Mouse (Mus musculus): ENCODE measurements around the gene Cped1.

Cped1 gene

DNA sequence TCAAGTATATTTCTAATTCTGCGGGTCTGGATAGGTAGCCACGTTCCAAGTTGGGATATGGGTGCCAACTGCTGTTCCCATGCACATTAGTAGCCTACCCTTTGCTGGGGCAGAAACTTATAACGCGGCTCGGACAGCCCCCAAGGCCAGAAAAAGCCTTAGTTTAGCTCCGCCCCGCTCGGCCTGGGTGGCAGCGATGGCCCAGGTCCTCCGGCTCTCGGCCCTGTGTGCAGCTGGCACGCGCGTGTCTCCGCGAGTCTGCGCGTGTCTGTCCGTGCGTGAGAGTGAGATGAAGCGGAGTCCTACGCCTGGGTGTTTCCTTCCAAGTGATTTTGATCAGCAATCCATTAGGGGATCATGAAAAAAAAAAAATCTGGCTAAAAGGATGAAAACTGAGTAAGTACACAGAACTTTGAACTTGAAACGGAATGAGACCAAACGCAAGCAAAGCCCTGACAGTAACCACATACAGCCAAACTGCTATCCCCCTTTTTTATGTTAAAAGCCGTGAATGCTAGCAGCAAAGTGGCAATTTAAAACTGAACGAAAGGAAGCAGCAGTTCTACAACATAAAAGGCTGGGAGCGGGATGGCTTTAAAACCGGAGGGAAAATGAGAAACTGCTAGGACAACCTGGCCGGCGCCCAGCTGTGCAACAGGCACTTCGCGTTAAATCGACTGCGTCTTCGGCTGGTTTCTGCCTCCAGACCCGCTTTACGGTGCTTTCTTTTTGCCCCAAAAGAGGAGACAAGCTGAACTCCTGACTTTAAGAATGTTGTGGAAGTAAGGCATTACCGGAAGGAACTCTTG lies at the start of gene Cped1:
Gene Cped1, plus strand, starts transcription at position 185 of the 809 bp plus-strand sequence.
- no peak for DNase-seq (ENCODE audit: low spot score)

GRCm38 (mm10) chr6:21937981-21938635 lies 47.6 kb upstream of the Cped1 start:
- DNase-seq (ENCODE audit: low spot score): no peak

DNA sequence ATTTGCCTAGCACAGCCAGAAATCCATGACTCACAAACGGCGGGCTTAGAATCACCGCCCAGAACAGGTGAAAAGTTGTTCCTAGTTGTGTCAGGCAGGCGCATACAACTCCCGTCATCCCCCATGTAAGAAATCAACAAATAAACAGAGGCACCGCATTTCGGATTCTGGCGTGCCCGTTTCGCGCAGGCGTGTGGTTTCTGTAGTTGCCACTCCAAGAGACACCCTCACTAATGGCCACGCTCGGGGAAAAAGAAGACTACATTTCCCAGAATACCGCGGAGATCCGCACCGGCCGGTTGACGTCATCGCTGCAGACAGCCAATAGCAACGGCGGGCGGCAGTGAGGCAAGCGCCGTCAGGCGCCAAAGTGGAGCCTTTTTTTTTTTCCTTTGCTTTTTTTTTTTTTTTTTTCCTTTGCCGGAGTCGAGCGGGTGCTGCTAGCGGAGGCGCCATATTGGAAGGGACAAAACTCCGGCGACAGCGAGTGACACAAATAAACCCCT lies 36.4 kb upstream of the Cped1 start, which contains the start of gene Ing3:
Gene Ing3, plus strand, starts transcription at position 346 of the 506 bp plus-strand sequence.
- peak; percentile 99 for DNase-seq (ENCODE audit: low spot score)

DNA sequence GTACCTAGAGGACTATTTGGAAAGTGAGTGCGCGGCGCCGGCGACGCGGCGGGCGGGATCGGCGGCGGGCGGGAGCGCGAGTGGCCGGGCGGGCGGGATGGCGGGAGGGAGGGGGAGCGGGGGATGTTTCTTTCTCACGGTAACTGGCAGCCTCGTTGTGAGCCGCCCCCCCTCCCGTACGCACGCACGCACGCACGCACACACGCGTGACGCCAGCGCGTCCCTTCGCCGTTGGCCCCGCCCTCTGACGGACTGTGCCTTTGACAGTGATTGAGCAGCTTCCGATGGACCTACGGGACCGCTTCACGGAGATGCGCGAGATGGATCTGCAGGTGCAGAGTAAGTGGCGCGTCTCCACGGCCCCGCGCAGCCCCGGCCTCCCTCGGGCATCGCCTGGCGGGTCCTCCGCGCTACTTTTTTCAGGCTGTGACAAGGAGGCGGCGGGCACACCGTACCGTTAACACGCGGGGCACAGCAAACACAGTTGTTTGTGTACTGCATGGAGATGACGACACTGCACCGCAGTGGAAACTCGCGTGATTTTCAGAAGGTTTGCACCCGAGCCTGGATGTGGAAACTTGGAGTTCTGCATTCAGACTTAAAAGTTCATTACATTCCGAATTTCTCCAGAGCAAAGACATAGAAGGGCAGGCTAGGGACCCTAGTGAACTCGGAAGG lies 35.8 kb upstream of the Cped1 start:
- peak; percentile 98 for DNase-seq (ENCODE audit: low spot score)

GRCm38 (mm10) chr6:21950676-21951075 lies 35.0 kb upstream of the Cped1 start:
- DNase-seq (ENCODE audit: low spot score): no peak

DNA sequence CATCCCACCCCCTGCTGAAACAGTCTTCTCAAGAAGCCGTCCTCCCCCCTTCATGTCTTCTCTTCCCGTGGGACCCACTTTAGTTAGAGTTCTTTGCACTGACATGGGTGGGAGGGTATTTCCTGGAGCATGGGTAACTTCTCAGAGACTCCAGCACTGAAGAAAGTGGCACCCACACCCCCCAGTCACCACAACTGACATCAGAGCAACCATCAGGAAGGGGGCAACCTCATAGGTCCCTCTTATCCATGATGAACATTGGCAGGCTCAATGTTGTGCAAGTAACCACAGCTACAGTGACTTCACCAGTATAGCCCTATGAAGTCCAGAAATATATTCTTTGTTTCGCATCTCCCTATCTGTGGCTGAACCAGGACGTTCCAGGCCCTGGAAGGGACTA lies 30.2 kb upstream of the Cped1 start:
- DNase-seq (ENCODE audit: low spot score): no peak

DNA sequence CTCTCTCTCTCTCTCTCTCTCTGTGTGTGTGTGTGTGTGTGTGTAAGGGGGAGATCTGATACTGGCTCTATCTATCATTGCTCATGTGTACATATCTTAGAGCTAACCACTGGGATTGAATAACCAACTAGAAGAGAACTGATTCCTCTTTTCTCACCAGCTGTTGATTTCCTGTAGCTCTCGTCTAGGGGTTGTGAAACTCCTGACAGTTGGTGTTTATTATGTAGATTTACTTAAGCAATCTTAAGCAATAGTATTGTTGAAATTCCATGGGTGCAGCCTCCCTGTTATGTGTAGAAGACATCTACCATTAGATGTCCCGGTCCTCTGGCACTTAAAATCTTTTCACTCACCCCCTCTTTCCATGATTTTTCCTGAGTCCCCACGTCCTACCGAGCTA lies 26.8 kb upstream of the Cped1 start:
- no peak for DNase-seq (ENCODE audit: low spot score)

GRCm38 (mm10) chr6:21959909-21960308 lies 25.8 kb upstream of the Cped1 start:
- no peak for DNase-seq (ENCODE audit: low spot score)

- no peak for DNase-seq (ENCODE audit: low spot score)
Measured at GRCm38 (mm10) chr6:21977532-21977931, 8.2 kb upstream of the Cped1 start.

GRCm38 (mm10) chr6:21981114-21981513 lies 4.6 kb upstream of the Cped1 start:
- DNase-seq (ENCODE audit: low spot score): no peak

GRCm38 (mm10) chr6:21984990-21985731 lies 555 bp upstream of the Cped1 start:
- DNase-seq (ENCODE audit: low spot score): peak; percentile 33

DNA sequence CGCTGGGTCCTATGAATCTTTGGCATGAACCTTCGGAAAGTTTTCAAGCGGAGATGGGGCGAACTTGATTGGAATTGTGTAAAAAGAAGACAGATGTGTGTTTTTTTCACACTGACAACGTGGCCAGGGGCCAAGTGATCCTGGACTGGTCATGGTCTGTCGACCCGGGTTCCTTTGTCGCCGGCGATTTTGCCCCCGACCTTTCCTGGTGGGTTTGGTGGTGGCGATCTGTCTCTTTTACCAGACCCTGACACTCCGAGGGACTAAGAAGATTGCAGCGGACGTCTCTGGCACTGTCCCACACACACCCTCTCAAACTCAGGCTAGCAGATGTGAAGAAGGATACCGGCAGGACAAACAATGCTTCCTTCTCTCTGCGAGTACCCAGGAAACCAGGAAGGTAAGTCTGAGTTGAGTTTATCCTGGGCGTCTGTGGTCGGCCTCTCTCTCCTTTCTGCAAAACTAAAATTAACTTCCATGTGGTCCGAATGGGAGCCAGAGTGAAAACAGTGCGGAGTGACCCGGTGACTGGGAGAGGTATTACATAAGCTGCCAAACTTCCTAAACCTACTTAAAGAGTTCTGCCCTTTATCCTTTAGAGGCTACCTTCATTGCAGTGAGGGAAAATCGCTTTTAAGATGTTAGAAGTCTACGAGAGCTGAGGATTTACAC lies 1.1 kb downstream of the Cped1 start:
- DNase-seq (ENCODE audit: low spot score): no peak

GRCm38 (mm10) chr6:21987554-21987953 lies 1.8 kb downstream of the Cped1 start:
- no peak for DNase-seq (ENCODE audit: low spot score)

DNA sequence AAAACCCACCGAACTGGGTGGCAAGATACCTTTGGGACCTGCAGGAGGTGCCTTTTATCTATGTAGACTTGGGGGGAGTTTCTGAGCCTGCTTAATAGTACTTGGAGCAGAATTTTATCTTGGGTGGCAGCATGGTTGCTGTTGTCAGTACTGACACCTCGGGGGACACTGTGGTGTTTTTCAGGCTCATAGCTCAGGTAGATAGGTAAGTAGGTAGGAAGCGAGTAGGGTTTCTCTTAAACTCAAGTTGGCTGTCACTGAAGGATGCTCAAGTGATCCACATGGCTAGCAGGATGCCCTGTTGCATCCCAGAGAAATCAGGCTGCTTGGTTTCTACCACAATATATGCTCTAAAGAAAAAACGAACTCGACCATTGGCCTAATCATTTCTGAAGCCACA lies 2.6 kb downstream of the Cped1 start:
- DNase-seq (ENCODE audit: low spot score): no peak

DNA sequence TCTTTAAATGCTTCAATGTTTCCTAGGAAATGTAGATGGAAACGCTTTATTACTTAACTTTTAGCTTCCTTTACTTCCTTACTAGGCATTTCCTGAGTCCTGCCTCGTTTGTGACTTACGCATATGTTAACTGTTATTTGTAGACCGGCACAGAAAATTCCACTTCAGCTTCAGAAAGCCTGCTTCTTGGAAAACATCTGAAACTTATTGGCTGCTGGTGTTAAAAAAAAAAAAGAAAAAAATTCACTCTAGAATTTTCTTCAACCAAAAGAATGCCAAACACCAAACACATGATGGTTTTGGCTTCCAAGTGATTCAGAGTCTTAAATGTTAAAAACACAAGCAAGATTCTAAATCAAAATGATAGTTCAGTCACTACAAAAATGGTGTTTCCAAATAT lies 3.4 kb downstream of the Cped1 start:
- no peak for DNase-seq (ENCODE audit: low spot score)

DNA sequence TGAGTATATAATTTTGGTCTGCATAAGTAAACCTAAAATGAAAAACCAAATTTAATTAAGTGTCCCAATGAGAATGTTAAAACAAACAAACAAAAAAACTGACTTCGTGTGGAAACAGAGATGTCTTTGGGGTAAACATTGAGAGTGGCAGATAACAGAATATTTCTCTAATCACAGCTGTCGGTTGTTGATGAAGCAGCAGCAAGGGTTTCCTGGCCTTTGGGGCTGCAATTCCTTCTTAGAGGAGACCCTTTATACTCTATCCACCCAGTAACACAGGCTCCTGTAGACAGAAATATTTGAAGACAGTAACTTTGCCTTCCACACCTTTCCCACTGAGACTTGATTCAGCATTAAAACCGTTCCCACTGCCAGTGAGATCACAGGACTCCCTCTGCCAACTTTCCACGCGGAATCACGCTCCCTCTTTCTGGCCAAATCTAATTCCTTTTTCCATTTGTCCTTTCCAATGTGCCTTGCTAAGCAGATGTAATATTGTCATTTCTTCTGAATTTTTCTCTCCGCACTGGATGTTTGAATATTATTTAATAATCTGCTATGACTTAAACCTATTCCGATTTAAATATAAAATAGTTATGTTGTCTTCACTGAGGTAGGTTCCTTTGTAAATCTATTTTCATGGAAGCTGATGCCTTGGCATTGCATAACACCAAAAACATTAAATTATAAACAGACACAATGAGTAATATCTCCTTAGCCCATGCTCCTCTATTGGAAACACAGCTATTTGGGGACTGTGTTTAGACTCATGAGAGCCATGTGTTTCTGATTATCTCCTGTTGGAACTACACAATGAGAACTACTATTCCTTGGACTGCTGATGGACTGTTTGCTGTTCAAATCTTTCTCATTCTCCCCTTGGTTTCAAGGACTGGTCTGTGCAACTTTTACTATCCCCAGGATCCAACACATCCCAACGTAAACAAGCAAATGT lies 4.7 kb downstream of the Cped1 start:
- no peak for DNase-seq (ENCODE audit: low spot score)

- no peak for DNase-seq (ENCODE audit: low spot score)
Measured at GRCm38 (mm10) chr6:21991151-21991550, 5.4 kb downstream of the Cped1 start.

- DNase-seq (ENCODE audit: low spot score): no peak
Measured at GRCm38 (mm10) chr6:21993070-21993469, 7.4 kb downstream of the Cped1 start.

DNA sequence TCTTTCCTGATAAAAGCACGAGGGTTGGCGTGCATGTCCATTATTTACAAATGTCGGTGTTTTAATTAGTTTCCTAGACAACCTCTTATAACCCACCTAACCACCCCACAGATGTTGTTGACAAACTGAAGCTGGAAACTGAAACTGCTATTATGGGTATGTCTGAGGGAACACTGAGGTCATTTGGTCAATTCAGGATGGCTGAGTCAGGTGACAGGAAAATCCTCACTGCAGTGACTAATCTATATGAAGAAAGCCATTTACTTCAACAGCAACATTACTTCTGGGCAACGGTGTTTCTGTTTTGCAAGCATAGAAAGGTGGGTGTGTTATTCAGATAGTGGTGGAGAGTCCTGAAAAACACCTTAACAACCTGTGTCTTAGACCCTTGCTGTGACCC lies 12.4 kb downstream of the Cped1 start:
- no peak for DNase-seq (ENCODE audit: low spot score)

GRCm38 (mm10) chr6:21999025-21999424 lies 13.3 kb downstream of the Cped1 start:
- no peak for DNase-seq (ENCODE audit: low spot score)
